Mouse (Mus musculus): ENCODE measurements around the gene Exoc3l2.

GRCm38 (mm10) chr7:19486549-19486948 lies 23.4 kb downstream of the Exoc3l2 start:
- TF ChIP-seq CTCF (IDR thresholded peaks at IDR 0.05; ENCODE audit: low read depth): no peak
- no peak for TF ChIP-seq EP300 (IDR thresholded peaks at IDR 0.05; ENCODE audit: low read depth)

All from liver, embryonic 14.5 days (tissue).